Mouse (Mus musculus) gonadal fat pad, adult 2 months (tissue): ENCODE measurements around the gene Tbkbp1. TPM values are rescaled to one million over a fixed set of nuclear protein-coding genes. Genes with fewer than 3 reads are reported as not detected.
"Not testable (repeated sequence)": the region's sequence is repeated elsewhere in the genome, so short reads cannot be mapped to it uniquely, and the experiment has no call there.

Experiments used
- DNase-seq: peaks from one replicate; pipeline ENCODE4 v3.0.0-alpha.2; 2012; ENCODE audit warnings: low read depth
- polyA plus RNA-seq: library from polyadenylated mRNA; depleted of rRNA; stranded (reverse); fragments of >200 nt; gene quantifications from 2 replicates; pipeline ENCODE4 v1.2.3, GENCODE M21; 2012; rRNA removed

The Tbkbp1 gene
- 11.3 and 11.9 TPM in 2 replicates for polyA plus RNA-seq

DNA sequence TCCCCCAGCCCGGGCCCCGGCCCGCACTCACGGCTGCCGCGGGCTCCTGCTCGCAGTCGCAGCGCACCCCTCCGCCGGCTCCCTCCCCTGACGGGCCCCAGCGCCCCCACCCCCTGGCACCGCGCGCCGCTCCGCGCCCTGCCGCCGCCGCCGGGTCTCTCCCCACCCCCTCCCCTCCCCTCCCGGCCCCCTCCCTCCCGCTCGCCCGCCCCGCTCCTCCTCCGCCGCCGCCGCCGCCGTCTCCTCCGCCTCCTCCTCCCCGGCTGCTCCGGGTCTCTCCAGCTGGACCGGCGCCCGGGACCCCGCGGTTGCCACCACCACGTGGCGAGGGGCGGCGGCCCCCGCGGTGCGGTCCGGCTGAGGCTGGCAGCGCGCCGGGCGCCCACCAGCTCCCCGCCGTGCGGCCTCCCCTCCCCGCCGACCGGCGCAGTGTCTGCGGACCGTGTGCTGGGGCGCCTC is at the start of gene Tbkbp1:
Gene Tbkbp1 (minus strand): TSS at position 153 of the 459 bp plus-strand sequence.
- no peak for DNase-seq

- DNase-seq = no peak
Observed at GRCm38 (mm10) chr11:97199519-97199918, 48.2 kb upstream of the Tbkbp1 start.

- no peak for DNase-seq
Observed at GRCm38 (mm10) chr11:97198601-97199000, 47.3 kb upstream of the Tbkbp1 start.

DNA sequence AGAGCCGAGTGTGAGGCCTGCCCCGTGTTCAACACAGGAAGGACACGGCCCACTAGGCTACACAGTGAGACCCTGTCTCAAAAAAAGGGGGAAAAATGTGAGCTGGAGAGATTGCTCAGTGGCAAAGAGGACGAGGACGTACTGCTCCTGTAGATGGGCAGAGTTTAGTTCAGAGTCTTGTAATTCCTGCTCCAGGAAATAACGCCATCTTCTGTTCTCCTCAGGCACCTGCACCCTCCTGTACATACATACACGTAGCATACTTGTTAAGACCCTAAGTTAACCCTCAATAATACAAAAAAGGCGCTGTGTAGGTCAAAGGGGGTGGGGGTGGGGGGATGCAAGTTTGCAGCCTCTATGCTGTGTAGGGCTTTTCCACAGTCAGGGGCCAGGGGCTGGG is 45.7 kb upstream of the Tbkbp1 start:
- DNase-seq = no peak

DNA sequence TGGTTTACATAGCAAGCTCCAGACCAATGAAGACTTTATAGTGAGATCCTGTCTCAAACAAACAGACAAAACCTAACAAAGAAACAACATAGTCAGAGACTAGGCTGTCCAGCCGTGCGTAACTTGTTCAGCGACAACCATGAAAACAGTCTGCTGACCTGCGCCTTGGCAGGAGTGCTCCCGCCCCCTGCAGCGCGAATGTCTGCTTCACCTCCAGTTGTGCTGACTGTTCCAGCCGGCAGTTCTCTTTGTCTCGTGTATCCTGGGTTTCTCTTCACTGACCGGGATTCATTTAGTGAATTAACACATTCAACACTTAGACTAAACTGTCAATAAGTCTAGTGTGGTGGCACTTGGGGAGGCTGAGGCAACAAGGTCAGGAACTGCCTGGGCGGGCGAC is 45.2 kb upstream of the Tbkbp1 start:
- no peak for DNase-seq

- DNase-seq = no peak
Observed at GRCm38 (mm10) chr11:97192621-97192951, 41.3 kb upstream of the Tbkbp1 start.

- no peak for DNase-seq
Observed at GRCm38 (mm10) chr11:97191915-97192620, 40.8 kb upstream of the Tbkbp1 start.

GRCm38 (mm10) chr11:97190992-97191391 is 39.7 kb upstream of the Tbkbp1 start:
- no peak for DNase-seq

DNA sequence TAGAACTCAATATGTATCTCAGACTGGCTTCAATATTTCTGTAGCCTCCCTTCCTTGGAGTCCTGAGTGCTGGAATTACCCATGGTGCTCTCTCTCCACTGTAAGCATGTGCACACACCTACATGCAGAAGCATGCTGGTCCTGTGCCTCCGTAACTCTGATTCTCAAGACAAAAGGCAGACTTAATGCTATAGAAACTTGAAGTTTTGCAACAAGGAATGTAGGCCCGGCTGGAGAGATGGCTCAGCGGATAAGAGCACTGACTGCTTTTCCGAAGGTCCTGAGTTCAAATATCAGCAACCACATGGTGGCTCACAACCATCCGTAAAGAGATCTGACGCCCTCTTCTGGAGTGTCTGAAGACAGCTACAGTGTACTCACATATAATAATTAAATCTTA is 38.4 kb upstream of the Tbkbp1 start:
- DNase-seq = not testable (repeated sequence)

DNA sequence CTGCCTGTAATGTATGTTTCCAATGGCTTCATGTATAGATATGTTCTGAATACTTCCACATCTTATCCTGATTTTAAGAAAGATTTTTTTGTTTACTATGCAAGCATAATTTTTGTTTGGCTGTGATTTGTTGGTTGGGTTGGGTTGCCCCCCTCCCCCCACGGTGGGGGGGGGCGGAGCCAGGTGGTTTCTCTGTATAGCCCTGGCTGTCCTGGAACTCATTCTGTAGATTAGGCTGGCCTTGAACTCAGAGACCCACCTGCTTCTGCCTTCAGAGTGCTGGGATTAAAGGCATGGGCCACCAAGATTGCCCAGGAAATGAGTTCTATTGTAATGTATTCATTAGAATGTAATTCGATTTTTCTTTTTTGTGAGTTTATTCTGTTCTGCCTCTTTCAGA is 37.9 kb upstream of the Tbkbp1 start:
- no peak for DNase-seq

DNA sequence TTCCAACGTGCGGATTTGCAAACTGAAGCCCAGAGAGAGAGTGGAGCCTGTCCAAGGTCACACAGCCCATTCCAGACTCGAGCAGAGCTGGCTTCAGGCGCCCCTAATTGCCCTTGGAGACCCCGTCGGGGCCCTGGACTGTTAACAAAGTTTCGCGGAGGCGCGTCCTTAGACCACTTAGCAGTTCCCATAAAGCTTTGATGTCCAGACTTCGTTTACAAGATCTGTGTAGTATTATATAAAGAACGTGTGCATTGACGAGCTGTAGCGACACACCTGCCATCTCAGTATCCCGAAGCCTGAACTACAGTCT is 37.3 kb upstream of the Tbkbp1 start:
- DNase-seq = no peak

GRCm38 (mm10) chr11:97187764-97188642 is 36.7 kb upstream of the Tbkbp1 start, which contains the start of gene Kpnb1:
Gene Kpnb1, minus strand, starts transcription at chr11:97187881.
- DNase-seq = peak; percentile 72

GRCm38 (mm10) chr11:97186947-97187763 is 35.9 kb upstream of the Tbkbp1 start:
- peak; percentile 41 for DNase-seq

- no peak for DNase-seq
Observed at GRCm38 (mm10) chr11:97185704-97186614, 34.7 kb upstream of the Tbkbp1 start.

GRCm38 (mm10) chr11:97184875-97185274 is 33.6 kb upstream of the Tbkbp1 start:
- no peak for DNase-seq

- DNase-seq = no peak
Observed at GRCm38 (mm10) chr11:97182446-97182845, 31.2 kb upstream of the Tbkbp1 start.

GRCm38 (mm10) chr11:97181061-97181460 is 29.8 kb upstream of the Tbkbp1 start:
- DNase-seq = no peak

DNA sequence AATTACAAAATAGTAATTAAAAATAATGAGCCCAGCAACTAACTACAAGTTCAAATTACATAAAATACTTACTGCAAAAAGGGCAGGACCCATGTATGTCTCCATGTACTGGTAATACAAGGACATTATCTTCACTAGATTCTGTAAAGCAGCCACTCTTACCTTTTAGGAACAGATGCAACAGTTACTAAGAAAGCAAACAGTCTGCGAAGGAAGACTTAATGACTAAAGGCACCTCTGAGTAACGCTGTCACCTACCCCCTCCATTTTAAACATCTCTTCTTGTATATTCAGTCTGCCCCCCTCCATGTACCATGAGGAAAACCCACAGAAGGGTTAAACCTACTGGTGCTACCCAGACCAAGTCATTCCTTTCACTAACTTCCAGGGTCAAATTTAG is 26.9 kb upstream of the Tbkbp1 start:
- no peak for DNase-seq

DNA sequence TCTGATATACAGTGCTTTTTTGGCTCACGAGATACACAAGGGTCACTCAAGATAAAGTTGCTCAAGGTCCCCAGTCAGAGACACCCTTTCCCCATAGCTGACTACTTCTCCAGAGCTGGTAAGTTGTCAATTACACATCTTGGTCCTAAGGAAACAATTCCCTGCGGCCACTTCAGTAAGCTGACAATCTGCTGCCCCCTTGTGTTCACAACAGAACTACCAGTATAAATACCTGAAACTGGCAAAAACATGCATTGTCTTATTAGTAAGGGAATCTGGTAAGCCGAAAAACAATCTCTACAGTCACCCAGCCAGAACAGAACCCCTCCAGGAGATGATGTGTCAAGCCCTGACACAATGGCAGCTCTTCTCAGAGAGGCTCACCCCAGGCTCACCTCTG is 25.6 kb upstream of the Tbkbp1 start:
- no peak for DNase-seq

DNA sequence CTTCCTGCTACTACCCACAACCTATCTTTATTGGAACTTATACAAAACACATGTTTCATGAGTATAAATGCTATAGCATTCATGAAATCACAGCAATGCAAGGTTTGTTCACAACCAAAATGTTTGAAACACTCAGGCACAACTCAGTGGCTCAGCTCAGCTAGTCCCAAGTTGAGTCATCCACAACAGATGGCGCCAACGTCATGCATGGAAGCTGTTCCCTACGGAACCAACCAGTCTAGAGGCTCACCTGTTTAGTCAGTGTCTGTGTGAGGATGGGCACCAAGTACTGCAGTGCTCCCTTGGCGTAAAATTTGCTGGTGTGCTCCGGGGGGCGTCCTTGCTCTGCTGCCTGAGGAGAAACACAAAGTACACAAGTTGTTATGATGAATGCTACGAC is 24.2 kb upstream of the Tbkbp1 start:
- DNase-seq = no peak

GRCm38 (mm10) chr11:97160341-97160740 is 9.0 kb upstream of the Tbkbp1 start:
- DNase-seq = no peak
